Mouse (Mus musculus): Measurements from ENCODE around the gene Osr1.

The Osr1 gene

DNA sequence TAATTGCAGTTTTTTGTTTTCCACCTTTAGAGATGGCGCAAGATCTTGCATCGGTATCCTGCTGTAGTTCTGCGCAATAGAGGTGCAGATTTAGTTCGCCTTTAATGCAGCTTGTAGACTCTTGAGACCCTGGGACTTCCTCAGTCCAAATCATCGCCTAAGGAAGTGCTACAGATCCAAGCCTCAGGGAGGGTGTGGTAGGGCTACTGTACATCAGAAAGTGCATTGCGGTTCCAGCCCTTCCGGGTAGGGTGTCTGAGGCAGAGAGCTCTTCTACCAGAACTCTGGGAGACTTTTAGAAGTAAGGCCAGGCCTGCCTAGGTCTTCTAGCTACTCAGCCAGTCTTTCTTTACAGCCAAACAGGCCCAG lies 15.2 kb downstream of the Osr1 start:
- no peak for DNase-seq (ENCODE audit: low read depth)

DNA sequence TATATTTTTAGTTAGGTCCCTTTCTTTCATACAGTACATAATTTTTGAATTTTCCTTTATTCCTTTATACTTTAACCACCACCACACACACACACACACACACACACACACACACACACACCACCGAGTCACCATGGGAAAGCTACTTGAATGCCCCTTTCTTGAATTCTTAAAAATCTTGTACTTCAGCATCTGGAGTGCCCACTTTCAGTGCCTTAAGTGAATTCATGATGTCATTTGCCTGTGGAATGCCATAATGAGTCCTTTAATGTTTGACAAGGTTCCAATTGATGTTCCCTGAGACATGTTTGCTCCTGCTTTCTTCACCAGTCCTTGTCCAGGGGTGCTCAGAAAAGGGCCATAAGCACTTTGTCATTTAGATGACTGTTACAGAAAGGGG lies 17.8 kb downstream of the Osr1 start:
- DNase-seq (ENCODE audit: low read depth) = no peak

- DNase-seq (ENCODE audit: low read depth) = no peak
Measured at GRCm38 (mm10) chr12:9589561-9590134, 19.7 kb downstream of the Osr1 start.

- DNase-seq (ENCODE audit: low read depth) = no peak
Measured at GRCm38 (mm10) chr12:9591141-9591540, 21.2 kb downstream of the Osr1 start.

GRCm38 (mm10) chr12:9598219-9598618 lies 28.3 kb downstream of the Osr1 start:
- DNase-seq (ENCODE audit: low read depth) = no peak

Data from naive thymus-derived CD4-positive, alpha-beta T cell, adult 2 months (primary cell).